Mouse (Mus musculus) heart, postnatal 4 days (tissue): ENCODE results near the gene Tenm4. TPM values are rescaled to one million over a fixed set of nuclear protein-coding genes. Genes with fewer than 3 reads are reported as not detected.
"Not testable (repeated sequence)": the region's sequence is repeated elsewhere in the genome, so short reads cannot be mapped to it uniquely, and the experiment has no call there.

ENCODE experiments used
- DNase-seq: peaks from one replicate; pipeline ENCODE4 v3.0.0; 2021
- total RNA-seq, 2 experiments: library from RNA; stranded (reverse); gene quantifications; 2 replicates each; pipeline ENCODE4 v1.2.3; 2021

The Tenm4 gene
- total RNA-seq, 2 experiments from 2014 or later = 8.3 to 8.7 TPM

GRCm38 (mm10) chr7:96575202-96575650, 404.2 kb downstream of the Tenm4 start:
- DNase-seq = peak; percentile 83

GRCm38 (mm10) chr7:96582752-96583151, 411.7 kb downstream of the Tenm4 start:
- DNase-seq = no peak

- DNase-seq = no peak
These were observed 416.4 kb downstream of the Tenm4 start for GRCm38 (mm10) chr7:96587403-96587802.

- no peak for DNase-seq
These were observed 417.5 kb downstream of the Tenm4 start for GRCm38 (mm10) chr7:96588567-96588966.

GRCm38 (mm10) chr7:96595535-96596295, 424.7 kb downstream of the Tenm4 start:
- DNase-seq = no peak

GRCm38 (mm10) chr7:96596402-96597195, 425.6 kb downstream of the Tenm4 start:
- no peak for DNase-seq

GRCm38 (mm10) chr7:96597871-96598270, 426.8 kb downstream of the Tenm4 start:
- DNase-seq = no peak

GRCm38 (mm10) chr7:96599081-96599480, 428.0 kb downstream of the Tenm4 start:
- DNase-seq = no peak

- no peak for DNase-seq
These were observed 429.4 kb downstream of the Tenm4 start for GRCm38 (mm10) chr7:96600381-96600941.

GRCm38 (mm10) chr7:96604091-96604745, 433.2 kb downstream of the Tenm4 start:
- DNase-seq = no peak

GRCm38 (mm10) chr7:96605316-96605715, 434.3 kb downstream of the Tenm4 start:
- DNase-seq = no peak

GRCm38 (mm10) chr7:96609854-96610586, 439.0 kb downstream of the Tenm4 start:
- no peak for DNase-seq

GRCm38 (mm10) chr7:96617371-96617770, 446.3 kb downstream of the Tenm4 start:
- no peak for DNase-seq

- no peak for DNase-seq
These were observed 449.0 kb downstream of the Tenm4 start for GRCm38 (mm10) chr7:96619930-96620472.

GRCm38 (mm10) chr7:96626338-96626737, 455.3 kb downstream of the Tenm4 start:
- peak; percentile 48 for DNase-seq

- DNase-seq = not testable (repeated sequence)
These were observed 459.5 kb downstream of the Tenm4 start for GRCm38 (mm10) chr7:96630551-96630950.

GRCm38 (mm10) chr7:96633008-96633407, 462.0 kb downstream of the Tenm4 start:
- DNase-seq = no peak

- DNase-seq = no peak
These were observed 464.9 kb downstream of the Tenm4 start for GRCm38 (mm10) chr7:96635830-96636440.

GRCm38 (mm10) chr7:96643461-96644204, 472.6 kb downstream of the Tenm4 start:
- peak; percentile 57 for DNase-seq

- no peak for DNase-seq
These were observed 473.1 kb downstream of the Tenm4 start for GRCm38 (mm10) chr7:96644205-96644531.

- no peak for DNase-seq
These were observed 476.6 kb downstream of the Tenm4 start for GRCm38 (mm10) chr7:96647657-96648056.
